Mouse (Mus musculus): ENCODE data around the gene Ablim1. TPM values are rescaled to one million over a fixed set of nuclear protein-coding genes. Genes with fewer than 3 reads are reported as not detected.
A peak's percentile ranks its signal among the peaks of the same experiment; 100 is the strongest.

Gene Ablim1
- polyA plus RNA-seq, 1 experiment from 2014 or later, result 62.0 TPM

GRCm38 (mm10) chr19:57198029-57198428 is 116.7 kb downstream of the Ablim1 start:
- Histone ChIP-seq H3K27ac (replicated peaks) (peak overlapping the region; percentile 78), H3K9ac (ENCODE audit: low read length) (no peak overlapping the region), H3K36me3 (ENCODE audit: control insufficient read depth, insufficient read depth, low read length) (no peaks in the 10 kb centered on the region), H3K4me1 (replicated peaks; ENCODE audit: control insufficient read depth, insufficient read depth) (0 out of 2 replicates have a peak, but pooled peaks cover 2% of the 10 kb centered on the region), H3K4me2 (replicated peaks; ENCODE audit: low read depth) (peak overlapping the region; percentile 77), H3K9me3 (ENCODE audit: control insufficient read depth, low read length) (no peaks in the 10 kb centered on the region), H3K4me3 (ENCODE audit: low read depth, low read length) (peak overlapping the region; percentile 43; the same call in 1 of the 2 replicates), H3K27me3 (ENCODE audit: control insufficient read depth, insufficient read depth, low read length) (no peaks in the 10 kb centered on the region)
- DNase-seq (ENCODE audit: low spot score), result peak; percentile 51
- WGBS, result 32% methylated on average over 5 of the region's 5 CpGs
- TF ChIP-seq EP300 (optimal IDR thresholded peaks at IDR 0.05) (no peak), CTCF (IDR thresholded peaks at IDR 0.05; ENCODE audit: low read depth) (no peak)
- ATAC-seq (ENCODE audit: low FRiP score, low TSS enrichment), result peak; percentile 66

GRCm38 (mm10) chr19:57197043-57197817 is 117.5 kb downstream of the Ablim1 start:
- peak overlapping the region; percentile 77 for H3K4me2 ChIP-seq (replicated peaks; ENCODE audit: low read depth)
- ATAC-seq (ENCODE audit: low FRiP score, low TSS enrichment) (peak; percentile 72), DNase-seq (ENCODE audit: low spot score) (peak; percentile 88)
- no peaks in the 10 kb centered on the region for H3K27me3 ChIP-seq (ENCODE audit: control insufficient read depth, insufficient read depth, low read length)
- peak overlapping the region; percentile 55 for H3K9ac ChIP-seq (ENCODE audit: low read length)
- no peaks in the 10 kb centered on the region for H3K36me3 ChIP-seq (ENCODE audit: control insufficient read depth, insufficient read depth, low read length)
- WGBS, result under 1% methylated on average over 37 of the region's 37 CpGs
- H3K4me1 ChIP-seq (replicated peaks; ENCODE audit: control insufficient read depth, insufficient read depth), result 0 out of 2 replicates have a peak, but pooled peaks cover 2% of the 10 kb centered on the region
- no peaks in the 10 kb centered on the region for H3K9me3 ChIP-seq (ENCODE audit: control insufficient read depth, low read length)
- peak overlapping the region; percentile 78 for H3K27ac ChIP-seq (replicated peaks)
- no peak for TF ChIP-seq CTCF (IDR thresholded peaks at IDR 0.05; ENCODE audit: low read depth)
- TF ChIP-seq EP300 (optimal IDR thresholded peaks at IDR 0.05), result no peak
- peak overlapping the region; percentile 43 for H3K4me3 ChIP-seq (ENCODE audit: low read depth, low read length)

DNA sequence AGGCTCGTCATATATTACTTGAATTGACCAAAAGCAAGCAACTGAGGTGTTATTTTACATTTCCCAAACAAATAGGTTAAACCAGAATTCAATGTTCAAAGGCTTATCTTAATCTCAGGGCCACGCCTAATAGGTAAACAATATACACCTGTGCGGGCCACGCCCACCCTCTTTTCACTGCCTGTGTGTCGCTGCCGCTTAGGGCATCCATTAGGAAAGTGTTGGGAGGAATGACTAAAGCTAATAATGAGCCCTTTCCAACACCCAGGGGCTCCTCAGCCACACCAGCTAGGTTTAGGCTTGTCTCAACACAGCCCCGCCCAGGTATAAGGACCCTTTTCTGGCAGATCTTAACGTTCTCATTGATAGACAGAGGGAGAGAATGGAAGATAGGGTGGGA is 118.1 kb downstream of the Ablim1 start:
- peak overlapping the region; percentile 43 for H3K4me3 ChIP-seq (ENCODE audit: low read depth, low read length)
- H3K4me1 ChIP-seq (replicated peaks; ENCODE audit: control insufficient read depth, insufficient read depth), result 0 out of 2 replicates have a peak, but pooled peaks cover 2% of the 10 kb centered on the region
- H3K27ac ChIP-seq (replicated peaks), result peak overlapping the region; percentile 78
- H3K27me3 ChIP-seq (ENCODE audit: control insufficient read depth, insufficient read depth, low read length), result no peaks in the 10 kb centered on the region
- WGBS, result 38% methylated on average over 8 of the region's 8 CpGs
- peak; percentile 78 for DNase-seq (ENCODE audit: low spot score)
- no peak for TF ChIP-seq CTCF (IDR thresholded peaks at IDR 0.05; ENCODE audit: low read depth)
- TF ChIP-seq EP300 (optimal IDR thresholded peaks at IDR 0.05), result no peak
- H3K36me3 ChIP-seq (ENCODE audit: control insufficient read depth, insufficient read depth, low read length), result no peaks in the 10 kb centered on the region
- H3K9ac ChIP-seq (ENCODE audit: low read length), result peak overlapping the region; percentile 55; the same call in 1 of the 2 replicates
- ATAC-seq (ENCODE audit: low FRiP score, low TSS enrichment), result peak; percentile 56
- peak overlapping the region; percentile 77 for H3K4me2 ChIP-seq (replicated peaks; ENCODE audit: low read depth)
- no peaks in the 10 kb centered on the region for H3K9me3 ChIP-seq (ENCODE audit: control insufficient read depth, low read length)

DNA sequence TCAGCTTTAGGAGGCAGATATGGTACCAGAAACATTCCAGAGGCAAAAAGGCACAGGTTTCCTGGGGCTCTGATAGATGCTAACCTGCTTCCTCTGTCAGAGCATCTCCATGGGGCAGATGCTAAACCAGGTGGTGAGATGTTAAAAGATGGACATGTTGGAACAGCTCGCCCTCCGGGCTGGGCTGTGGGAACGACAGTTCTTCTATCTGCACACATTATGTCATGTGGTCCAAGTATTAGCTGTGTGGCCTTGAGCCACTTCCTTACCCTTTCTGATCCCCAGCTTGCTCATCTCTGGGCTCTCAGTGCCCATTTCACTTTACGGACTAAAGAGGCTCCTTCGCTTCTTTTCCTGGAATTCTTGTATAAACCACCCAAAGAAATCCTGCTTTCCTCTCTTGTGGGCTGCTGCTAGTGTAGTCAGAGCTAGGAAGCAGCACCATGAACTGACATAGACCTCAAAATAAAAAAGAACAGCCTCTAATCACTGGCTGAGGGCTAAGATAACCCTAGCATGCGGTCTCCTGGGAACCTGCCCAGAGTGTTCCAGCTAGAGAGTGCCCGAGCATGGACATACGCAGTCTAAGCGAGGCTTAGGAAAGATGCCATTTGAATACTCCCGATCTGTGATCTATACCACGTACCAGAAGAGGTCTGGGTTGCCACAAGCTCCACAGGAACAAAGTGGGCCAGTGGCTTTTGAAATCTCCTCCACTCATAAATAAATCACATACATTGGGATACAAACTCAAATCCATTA is 119.4 kb downstream of the Ablim1 start:
- H3K27ac ChIP-seq (replicated peaks), result no peak overlapping the region
- H3K4me2 ChIP-seq (replicated peaks; ENCODE audit: low read depth), result peak overlapping the region; percentile 9; the same call in 1 of the 2 replicates
- H3K36me3 ChIP-seq (ENCODE audit: control insufficient read depth, insufficient read depth, low read length), result no peaks in the 10 kb centered on the region
- no peak for DNase-seq (ENCODE audit: low spot score)
- no peaks in the 10 kb centered on the region for H3K27me3 ChIP-seq (ENCODE audit: control insufficient read depth, insufficient read depth, low read length)
- 85% methylated on average over 11 of the region's 11 CpGs for WGBS
- H3K9ac ChIP-seq (ENCODE audit: low read length), result no peak overlapping the region
- ATAC-seq (ENCODE audit: low FRiP score, low TSS enrichment), result no peak
- H3K4me3 ChIP-seq (ENCODE audit: low read depth, low read length), result no peak overlapping the region
- H3K4me1 ChIP-seq (replicated peaks; ENCODE audit: control insufficient read depth, insufficient read depth), result 0 out of 2 replicates have a peak, but pooled peaks cover 2% of the 10 kb centered on the region
- no peaks in the 10 kb centered on the region for H3K9me3 ChIP-seq (ENCODE audit: control insufficient read depth, low read length)
- TF ChIP-seq EP300 (optimal IDR thresholded peaks at IDR 0.05), result no peak
- TF ChIP-seq CTCF (IDR thresholded peaks at IDR 0.05; ENCODE audit: low read depth), result no peak

DNA sequence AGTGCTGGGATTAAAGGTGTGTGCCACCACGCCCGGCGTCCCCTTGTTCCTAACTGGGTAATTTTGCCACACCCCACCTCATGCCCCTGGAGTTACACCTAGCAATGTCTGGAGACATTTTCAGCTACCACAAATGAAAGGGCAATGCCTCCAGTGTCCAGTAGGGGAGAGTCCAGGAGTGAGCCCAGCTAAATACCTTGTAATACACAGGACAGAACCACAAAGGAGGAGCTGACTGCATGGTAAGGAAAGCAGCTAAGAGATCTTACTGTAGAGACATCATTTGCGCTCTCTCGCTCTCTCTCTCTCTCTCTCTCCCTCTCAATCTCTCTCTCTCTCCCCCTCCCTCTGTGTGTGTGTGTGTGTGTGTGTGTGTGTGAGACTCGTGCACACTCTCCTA is 120.8 kb downstream of the Ablim1 start:
- Histone ChIP-seq H3K9me3 (ENCODE audit: control insufficient read depth, low read length) (no peaks in the 10 kb centered on the region), H3K4me3 (ENCODE audit: low read depth, low read length) (no peak overlapping the region), H3K4me2 (replicated peaks; ENCODE audit: low read depth) (no peak overlapping the region), H3K36me3 (ENCODE audit: control insufficient read depth, insufficient read depth, low read length) (no peaks in the 10 kb centered on the region), H3K9ac (ENCODE audit: low read length) (no peak overlapping the region), H3K27me3 (ENCODE audit: control insufficient read depth, insufficient read depth, low read length) (no peaks in the 10 kb centered on the region), H3K4me1 (replicated peaks; ENCODE audit: control insufficient read depth, insufficient read depth) (0 out of 2 replicates have a peak, but pooled peaks cover 5% of the 10 kb centered on the region), H3K27ac (replicated peaks) (no peak overlapping the region)
- no peak for TF ChIP-seq EP300 (optimal IDR thresholded peaks at IDR 0.05)
- peak; percentile 83 for TF ChIP-seq CTCF (IDR thresholded peaks at IDR 0.05; ENCODE audit: low read depth)
- WGBS, result 79% methylated on average over 6 of the region's 6 CpGs
- peak; percentile 68 for DNase-seq (ENCODE audit: low spot score)
- peak; percentile 27; the same call in 1 of the 2 replicates for ATAC-seq (ENCODE audit: low FRiP score, low TSS enrichment)

All from stomach, postnatal 0 days (tissue).